ENCODE assay signal across 8 mouse cellular contexts in genomic region chr13:116309584-116310462, GRCm38 (mm10). TPM values are rescaled to one million over a fixed set of nuclear protein-coding genes. Genes with fewer than 3 reads are reported as not detected.
DNase-seq lines count a peak whose midpoint lies in the region; ATAC-seq and TF ChIP-seq lines count a peak whose summit lies in the region.

TSS of gene Isl1 (minus strand) at chr13:116309689.

- peak within 1 kb of the TSS; percentile 84 for H3K4me2 ChIP-seq in hindbrain, embryonic 13.5 days
- peak within 1 kb of the TSS; percentile 66 for H3K4me2 ChIP-seq in liver, postnatal 0 days (ENCODE audit: low read depth, low read length)
- peak within 1 kb of the TSS; percentile 73 for H3K4me2 ChIP-seq in neural tube, embryonic 14.5 days (ENCODE audit: low read depth, low read length)

- peaks cover 10% of the 10 kb centered on the region for H3K4me1 ChIP-seq in hindbrain, embryonic 13.5 days (replicated peaks)
- H3K4me1 ChIP-seq in liver, postnatal 0 days (ENCODE audit: insufficient read depth), result no peaks in the 10 kb centered on the region
- peaks cover 4% of the 10 kb centered on the region for H3K4me1 ChIP-seq in neural tube, embryonic 14.5 days (ENCODE audit: control insufficient read depth, insufficient read depth, low read length)

- ATAC-seq in hindbrain, embryonic 13.5 days (ENCODE audit: low FRiP score), result peak; percentile 92
- peak; percentile 72 for ATAC-seq in liver, postnatal 0 days
- ATAC-seq in neural tube, embryonic 14.5 days (ENCODE audit: low read depth), result peak; percentile 89

- peak within 1 kb of the TSS; percentile 62 for H3K27ac ChIP-seq in gastrocnemius, adult 2 months
- H3K27ac ChIP-seq in hindbrain, embryonic 13.5 days, result peak within 1 kb of the TSS; percentile 52
- no peak within 1 kb of the TSS for H3K27ac ChIP-seq in liver, postnatal 0 days (ENCODE audit: low read depth)
- peak within 1 kb of the TSS; percentile 55 for H3K27ac ChIP-seq in neural tube, embryonic 14.5 days (ENCODE audit: low read depth, low read length)

- no peaks in the 10 kb centered on the region for H3K36me3 ChIP-seq in hindbrain, embryonic 13.5 days
- H3K36me3 ChIP-seq in liver, postnatal 0 days (replicated peaks; ENCODE audit: insufficient read depth, low read length), result no peaks in the 10 kb centered on the region
- no peaks in the 10 kb centered on the region for H3K36me3 ChIP-seq in neural tube, embryonic 14.5 days (ENCODE audit: control insufficient read depth, insufficient read depth, low read length)

- intact Hi-C loops in gastrocnemius, adult 2 months (cut with DNase I), result no loop called here

- H3K27me3 ChIP-seq in hindbrain, embryonic 13.5 days, result peaks cover 94% of the 10 kb centered on the region
- H3K27me3 ChIP-seq in liver, postnatal 0 days (ENCODE audit: insufficient read depth, low read length), result peaks cover 93% of the 10 kb centered on the region
- H3K27me3 ChIP-seq in neural tube, embryonic 14.5 days (ENCODE audit: control insufficient read depth, insufficient read depth, low read length), result peaks cover 62% of the 10 kb centered on the region

- no peak for TF ChIP-seq EP300 in liver, postnatal 0 days (IDR thresholded peaks at IDR 0.05; ENCODE audit: low read depth)

- DNase-seq in cerebellum, postnatal 14 days, result peak; percentile 25 to 37
- no peak for DNase-seq in cerebellum, adult 9-11 months
- peak; percentile 55 for DNase-seq in brain, adult 2 months (ENCODE audit: low read depth, low spot score)
- DNase-seq in gastrocnemius, adult 2 months, result peak; percentile 73
- DNase-seq in liver, postnatal 0 days, result peak; percentile 25
- DNase-seq in spleen, adult 18-20 months, result no peak

- under 1% methylated on average over 82 of the region's 82 CpGs for WGBS in hindbrain, embryonic 13.5 days
- 3% methylated on average over 68 of the region's 82 CpGs for WGBS in liver, postnatal 0 days (ENCODE audit: insufficient replicate concordance)
- WGBS in neural tube, embryonic 14.5 days, result under 1% methylated on average over 79 of the region's 82 CpGs

- no peak for TF ChIP-seq CTCF in gastrocnemius, adult 2 months (IDR thresholded peaks at IDR 0.05)
- no peak for TF ChIP-seq CTCF in liver, postnatal 0 days (IDR thresholded peaks at IDR 0.05; ENCODE audit: low read depth)

- peak within 1 kb of the TSS; percentile 72 for H3K4me3 ChIP-seq in gastrocnemius, adult 2 months
- H3K4me3 ChIP-seq in hindbrain, embryonic 13.5 days, result peak within 1 kb of the TSS; percentile 49
- peak within 1 kb of the TSS; percentile 46 for H3K4me3 ChIP-seq in liver, postnatal 0 days (ENCODE audit: low read depth, low read length)
- peak within 1 kb of the TSS; percentile 44 for H3K4me3 ChIP-seq in neural tube, embryonic 14.5 days (ENCODE audit: low read depth, low read length)

- H3K9me3 ChIP-seq in hindbrain, embryonic 13.5 days, result no peaks in the 10 kb centered on the region
- H3K9me3 ChIP-seq in liver, postnatal 0 days (ENCODE audit: low read length), result no peaks in the 10 kb centered on the region
- no peaks in the 10 kb centered on the region; the same call in 1 of the 2 replicates for H3K9me3 ChIP-seq in neural tube, embryonic 14.5 days (ENCODE audit: control insufficient read depth, low read length)

- H3K9ac ChIP-seq in hindbrain, embryonic 13.5 days, result peak within 1 kb of the TSS; percentile 67
- no peak within 1 kb of the TSS for H3K9ac ChIP-seq in liver, postnatal 0 days (replicated peaks)
- peak within 1 kb of the TSS; percentile 51 for H3K9ac ChIP-seq in neural tube, embryonic 14.5 days (replicated peaks; ENCODE audit: low read depth, low read length)

RNA-seq across cellular contexts. Expression of gene Isl1, which starts in this region (rescaled TPM):
- total RNA-seq in gastrocnemius, adult 2 months (2021), result under 1 TPM in 1 of 2 experiments, not detected in 1; 0.89 TPM
- polyA plus RNA-seq in hindbrain, embryonic 13.5 days (2015; fragmentation: Nextera tagmentation; extraction: Ambion mirVana), result 43.3 and 51.8 TPM in 2 replicates
- not detected in 2 replicates for polyA plus RNA-seq in liver, postnatal 0 days (2015; fragmentation: Nextera tagmentation; extraction: Ambion mirVana)
- 30.4 and 85.9 TPM in 2 replicates for polyA plus RNA-seq in neural tube, embryonic 14.5 days (2014; fragmentation: Nextera tagmentation; extraction: Ambion mirVana)

Comparison
In these comparisons a context has a peak if more than half of its experiments do, and no peak if none do; other contexts are left out.
1. RNA of gene Isl1 (polyA plus RNA-seq): 43.3 to 51.8 TPM in hindbrain, embryonic 13.5 days and 30.4 to 85.9 TPM in neural tube, embryonic 14.5 days; not detected in liver, postnatal 0 days; every median in the first group is over 10 times any median in the second.
2. DNase-seq: peak in cerebellum, postnatal 14 days (2 of 2) and brain, adult 2 months (single experiment); none in cerebellum, adult 9-11 months (single experiment) and spleen, adult 18-20 months (0 of 2).
3. Peak in DNase-seq, H3K4me3 ChIP-seq and H3K27ac ChIP-seq in gastrocnemius, adult 2 months; RNA of the gene not detected or under 1 TPM.
4. Peak in DNase-seq, ATAC-seq, H3K4me3 ChIP-seq and H3K4me2 ChIP-seq in liver, postnatal 0 days; RNA of the gene not detected or under 1 TPM.
5. Peak in every context shown above with its lines, with median percentiles within 50 percentile points of each other: H3K4me3 ChIP-seq, ATAC-seq and H3K4me2 ChIP-seq.